Mouse (Mus musculus) forebrain, embryonic 11.5 days (tissue): ENCODE results near the gene Dysf. TPM values are rescaled to one million over a fixed set of nuclear protein-coding genes. Genes with fewer than 3 reads are reported as not detected.
A peak's percentile ranks its signal among the peaks of the same experiment; 100 is the strongest.

Source experiments
- ATAC-seq: fragments of 200-750 bp; cut with Nextera tagmentation; replicated peaks from 2 replicates; pipeline ENCODE4 v1.8.0; 2017; ENCODE audit warnings: moderate TSS enrichment; ENCODE audit not compliant: low FRiP score
- DNase-seq: peaks from one replicate; pipeline ENCODE4 v3.0.0-alpha.2; 2017; ENCODE audit warnings: low spot score
- H3K27ac ChIP-seq: fragments of 300-500 bp; sonication (generic); 2 replicates; pipeline ENCODE4 v1.5.1; 2014; ENCODE audit warnings: low read depth, low read length
- H3K27me3 ChIP-seq: fragments of 300-500 bp; sonication (generic); 2 replicates; pipeline ENCODE4 v1.6.1; 2014; ENCODE audit warnings: mild to moderate bottlenecking, low read length, mixed read lengths; ENCODE audit not compliant: control insufficient read depth, insufficient read depth
- H3K36me3 ChIP-seq: fragments of 300-500 bp; sonication (generic); 2 replicates; pipeline ENCODE4 v1.6.1; 2014; ENCODE audit warnings: mild to moderate bottlenecking, low read length, moderate library complexity, mixed read lengths; ENCODE audit not compliant: control insufficient read depth, insufficient read depth
- H3K4me1 ChIP-seq: fragments of 300-500 bp; sonication (generic); replicated peaks from 2 replicates; pipeline ENCODE4 v1.6.1; 2014; ENCODE audit warnings: low read length, mixed read lengths; ENCODE audit not compliant: control insufficient read depth, insufficient read depth
- H3K4me2 ChIP-seq: fragments of 300-500 bp; sonication (generic); 2 replicates; pipeline ENCODE4 v1.6.1; 2014; ENCODE audit warnings: low read depth, mild to moderate bottlenecking, low read length, moderate library complexity, mixed read lengths; ENCODE audit not compliant: severe bottlenecking
- H3K4me3 ChIP-seq: fragments of 300-500 bp; sonication (generic); 2 replicates; pipeline ENCODE4 v1.5.1; 2014; ENCODE audit warnings: low read depth, low read length
- H3K9ac ChIP-seq: fragments of 300-500 bp; sonication (generic); 2 replicates; pipeline ENCODE4 v1.6.1; 2014; ENCODE audit warnings: low read length
- H3K9me3 ChIP-seq: fragments of 300-500 bp; sonication (generic); 2 replicates; pipeline ENCODE4 v1.6.1; 2016; ENCODE audit warnings: low read length, mixed read lengths; ENCODE audit not compliant: control insufficient read depth
- WGBS: fragments of 180-500 bp; shearing (Covaris S2); extraction: QIAGEN DNeasy Blood & Tissue Kit; methylation state at CpG from one replicate; pipeline ENCODE4 v1.1.7; 2014; 5-methylcytosine and 5-hydroxymethylcytosine counted together
- polyA plus RNA-seq: library from polyadenylated mRNA; unstranded; fragments of >200 nt; fragmentation: Nextera tagmentation; extraction: Ambion mirVana; gene quantifications from 2 replicates; pipeline ENCODE4 v1.2.1, GENCODE M21; 2014

Gene Dysf
- polyA plus RNA-seq, 1 experiment from 2014 or later = 3.4 TPM

DNA sequence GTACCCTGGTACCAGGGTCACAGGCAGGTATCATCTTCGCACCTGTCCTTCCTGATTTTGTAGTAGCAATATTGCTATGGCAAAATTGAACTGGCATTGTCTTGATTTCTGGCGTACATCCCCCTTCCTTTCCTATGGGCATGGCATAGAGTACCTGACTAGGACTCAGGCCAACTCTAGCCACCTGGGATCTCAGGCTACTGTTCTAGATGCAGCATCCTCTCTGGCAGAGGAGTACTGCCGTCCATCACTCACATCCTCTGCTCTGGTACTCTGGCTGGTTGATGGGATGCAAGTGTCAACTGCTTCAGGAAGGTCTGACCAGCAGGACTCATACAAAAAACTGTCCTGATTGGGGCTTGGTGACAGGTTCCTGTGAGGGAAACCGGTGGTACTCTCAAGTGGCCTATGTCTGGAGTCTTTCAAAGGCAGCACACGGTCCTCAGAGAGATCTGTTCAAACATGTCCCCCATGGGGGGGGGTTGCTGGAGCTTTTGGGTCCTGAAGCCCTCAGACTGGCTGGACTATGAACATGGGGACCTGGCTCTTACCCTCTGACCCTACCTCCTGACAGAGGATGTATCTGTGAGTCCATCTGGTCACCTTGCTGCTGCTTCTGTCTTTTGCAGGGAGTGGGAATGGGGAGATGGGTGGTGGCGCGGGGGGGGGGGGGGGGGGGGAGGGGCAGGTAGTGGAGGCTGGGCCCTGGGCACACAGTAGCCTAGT, 125.8 kb downstream of the Dysf start:
- Histone ChIP-seq H3K4me2 (no peak overlapping the region), H3K36me3 (no peaks in the 10 kb centered on the region), H3K27me3 (no peaks in the 10 kb centered on the region), H3K9me3 (no peaks in the 10 kb centered on the region), H3K4me3 (no peak overlapping the region), H3K9ac (no peak overlapping the region; the same call in 1 of the 2 replicates), H3K4me1 (peaks cover 6% of the 10 kb centered on the region; the same call in 1 of the 2 replicates), H3K27ac (no peak overlapping the region)
- DNase-seq (no peak), ATAC-seq (peak; percentile 40)
- 84% methylated on average over 5 of the region's 7 CpGs for WGBS

GRCm38 (mm10) chr6:84134722-84135394, 126.5 kb downstream of the Dysf start:
- WGBS = 51% methylated on average over 23 of the region's 23 CpGs
- ATAC-seq (peak; percentile 83), DNase-seq (peak; percentile 66)
- peaks cover 6% of the 10 kb centered on the region; the same call in 1 of the 2 replicates for H3K4me1 ChIP-seq
- no peaks in the 10 kb centered on the region for H3K9me3 ChIP-seq
- H3K9ac ChIP-seq = peak overlapping the region; percentile 35; the same call in 1 of the 2 replicates
- H3K36me3 ChIP-seq = no peaks in the 10 kb centered on the region
- no peak overlapping the region for H3K4me3 ChIP-seq
- H3K27ac ChIP-seq = no peak overlapping the region
- H3K27me3 ChIP-seq = no peaks in the 10 kb centered on the region
- H3K4me2 ChIP-seq = no peak overlapping the region

- WGBS = 93% methylated on average over 8 of the region's 9 CpGs
- no peak overlapping the region for H3K27ac ChIP-seq
- no peaks in the 10 kb centered on the region for H3K36me3 ChIP-seq
- H3K27me3 ChIP-seq = no peaks in the 10 kb centered on the region
- H3K9me3 ChIP-seq = no peaks in the 10 kb centered on the region
- no peak overlapping the region for H3K4me2 ChIP-seq
- peaks cover 6% of the 10 kb centered on the region; the same call in 1 of the 2 replicates for H3K4me1 ChIP-seq
- H3K4me3 ChIP-seq = no peak overlapping the region
- H3K9ac ChIP-seq = no peak overlapping the region
- ATAC-seq = no peak
- no peak for DNase-seq
Measured at GRCm38 (mm10) chr6:84135709-84136108, 127.3 kb downstream of the Dysf start.

GRCm38 (mm10) chr6:84136345-84136744, 128.0 kb downstream of the Dysf start:
- Histone ChIP-seq H3K9me3 (no peaks in the 10 kb centered on the region), H3K27ac (no peak overlapping the region), H3K4me2 (no peak overlapping the region), H3K9ac (no peak overlapping the region), H3K4me3 (no peak overlapping the region), H3K36me3 (no peaks in the 10 kb centered on the region), H3K4me1 (peaks cover 6% of the 10 kb centered on the region; the same call in 1 of the 2 replicates), H3K27me3 (no peaks in the 10 kb centered on the region)
- ATAC-seq (no peak), DNase-seq (no peak)
- 92% methylated on average over 11 of the region's 11 CpGs for WGBS

- H3K4me2 ChIP-seq = no peak overlapping the region
- H3K9ac ChIP-seq = no peak overlapping the region
- H3K9me3 ChIP-seq = no peaks in the 10 kb centered on the region
- H3K27me3 ChIP-seq = no peaks in the 10 kb centered on the region
- H3K4me1 ChIP-seq = peaks cover 2% of the 10 kb centered on the region; the same call in 1 of the 2 replicates
- no peaks in the 10 kb centered on the region for H3K36me3 ChIP-seq
- DNase-seq (no peak), ATAC-seq (no peak)
- no peak overlapping the region for H3K27ac ChIP-seq
- no peak overlapping the region for H3K4me3 ChIP-seq
- 97% methylated on average over 14 of the region's 14 CpGs for WGBS
Measured at GRCm38 (mm10) chr6:84139932-84140331, 131.5 kb downstream of the Dysf start.

- H3K4me3 ChIP-seq = no peak overlapping the region
- H3K4me2 ChIP-seq = no peak overlapping the region
Measured at GRCm38 (mm10) chr6:84142481-84142880, 134.1 kb downstream of the Dysf start.

GRCm38 (mm10) chr6:84143328-84143727, 134.9 kb downstream of the Dysf start:
- no peak for DNase-seq
- no peak overlapping the region for H3K9ac ChIP-seq
- H3K27me3 ChIP-seq = no peaks in the 10 kb centered on the region
- no peak overlapping the region for H3K27ac ChIP-seq
- no peak overlapping the region for H3K4me3 ChIP-seq
- H3K4me2 ChIP-seq = no peak overlapping the region
- whole genome bisulfite sequencing = 71% methylated on average over 1 of the region's 1 CpGs
- H3K9me3 ChIP-seq = no peaks in the 10 kb centered on the region
- H3K36me3 ChIP-seq = no peaks in the 10 kb centered on the region
- no peaks in the 10 kb centered on the region for H3K4me1 ChIP-seq
- no peak for ATAC-seq

More at GRCm38 (mm10) chr6:84142481-84142880, 134.1 kb downstream of the Dysf start:
- 82% methylated on average over 9 of the region's 9 CpGs for WGBS
- Histone ChIP-seq H3K9me3 (no peaks in the 10 kb centered on the region), H3K36me3 (no peaks in the 10 kb centered on the region), H3K27me3 (no peaks in the 10 kb centered on the region), H3K27ac (no peak overlapping the region), H3K9ac (no peak overlapping the region), H3K4me1 (no peaks in the 10 kb centered on the region)
- ATAC-seq (no peak), DNase-seq (no peak)

DNA sequence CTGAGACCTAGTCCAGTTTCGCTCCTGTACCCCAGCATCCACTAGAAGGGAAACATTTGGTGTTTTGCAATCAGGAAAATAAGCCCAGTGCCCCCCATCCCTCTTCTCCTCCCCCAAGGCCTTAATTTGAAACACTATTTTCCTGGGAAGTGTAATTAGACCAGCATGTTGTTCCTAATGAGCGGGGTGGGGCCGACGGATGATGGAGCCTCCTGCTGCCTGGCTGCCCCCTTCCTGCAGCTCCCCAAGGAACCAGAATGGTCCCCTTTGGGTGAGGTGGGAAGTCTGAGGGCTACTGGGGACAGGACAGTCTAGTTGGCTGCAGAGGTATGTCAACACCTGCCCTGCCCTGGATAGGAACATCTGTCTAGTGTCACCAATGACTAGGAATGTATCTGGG, 136.0 kb downstream of the Dysf start:
- Histone ChIP-seq H3K9ac (no peak overlapping the region), H3K9me3 (no peaks in the 10 kb centered on the region), H3K4me1 (no peaks in the 10 kb centered on the region), H3K27ac (no peak overlapping the region), H3K4me3 (no peak overlapping the region), H3K36me3 (no peaks in the 10 kb centered on the region), H3K4me2 (no peak overlapping the region), H3K27me3 (no peaks in the 10 kb centered on the region)
- WGBS = 77% methylated on average over 4 of the region's 4 CpGs
- DNase-seq (no peak), ATAC-seq (no peak)
